Mouse (Mus musculus) spleen, adult 2 months (tissue): ENCODE data around the gene Vapa.

Source experiments
- CTCF ChIP-seq: fragments of 200-500 bp; IDR thresholded peaks from 2 replicates; pipeline ENCODE4 v1.5.1; 2011; ENCODE audit warnings: mild to moderate bottlenecking, inconsistent platforms; ENCODE audit not compliant: insufficient read depth, insufficient read length, insufficient replicate concordance; ENCODE audit errors: extremely low read depth
- POLR2A ChIP-seq: fragments of 200-500 bp; IDR thresholded peaks from 2 replicates; pipeline ENCODE4 v1.6.1; 2011; ENCODE audit warnings: low read depth, low read length, inconsistent platforms

- no peak for TF ChIP-seq POLR2A
- TF ChIP-seq CTCF: no peak
These were observed 49.2 kb downstream of the Vapa start for GRCm38 (mm10) chr17:65564189-65564588.
